In genomic region chr4:120024071-120024470, GRCm38 (mm10) we compare ENCODE assay signal across 8 mouse cellular contexts. TPM values are rescaled to one million over a fixed set of nuclear protein-coding genes. Genes with fewer than 3 reads are reported as not detected.
A peak's percentile ranks its signal among the peaks of the same experiment; 100 is the strongest.
DNase-seq lines count a peak whose midpoint lies in the region; ATAC-seq and TF ChIP-seq lines count a peak whose summit lies in the region.

No protein-coding gene starts in this region.

- H3K9ac ChIP-seq in hindbrain, embryonic 15.5 days, result no peak overlapping the region
- H3K9ac ChIP-seq in liver, postnatal 0 days (replicated peaks), result no peak overlapping the region

- peak; percentile 74; the same call in 1 of the 2 replicates for ATAC-seq in hindbrain, embryonic 15.5 days (ENCODE audit: low FRiP score, low read depth)
- no peak for ATAC-seq in granulocyte monocyte progenitor cell, adult 5-6 weeks (replicated peaks; ENCODE audit: poor library complexity, severe bottlenecking)
- no peak for ATAC-seq in liver, postnatal 0 days

- no peak for DNase-seq in hindbrain, embryonic 10.5 days (ENCODE audit: low spot score)
- DNase-seq in cerebellum, adult 11-12 months, result peak; percentile 48
- DNase-seq in frontal cortex, postnatal 25 days (ENCODE audit: low spot score in 2 of 2), result peak; percentile 44 to 60
- DNase-seq in layer of hippocampus, adult 9-10 months (ENCODE audit: low spot score), result peak; percentile 56
- peak; percentile 88 for DNase-seq in right cerebral cortex, adult 18-20 months
- DNase-seq in liver, postnatal 0 days, result no peak

- peaks cover 5% of the 10 kb centered on the region for H3K4me1 ChIP-seq in hindbrain, embryonic 15.5 days (replicated peaks)
- H3K4me1 ChIP-seq in hindbrain, embryonic 10.5 days (replicated peaks), result peaks cover 15% of the 10 kb centered on the region
- no peaks in the 10 kb centered on the region for H3K4me1 ChIP-seq in liver, postnatal 0 days (ENCODE audit: insufficient read depth)

- no peak overlapping the region for H3K4me3 ChIP-seq in hindbrain, embryonic 15.5 days
- H3K4me3 ChIP-seq in hindbrain, embryonic 10.5 days, result no peak overlapping the region
- H3K4me3 ChIP-seq in liver, postnatal 0 days (ENCODE audit: low read depth, low read length), result no peak overlapping the region

- H3K27ac ChIP-seq in hindbrain, embryonic 15.5 days (replicated peaks), result peak overlapping the region; percentile 55; the same call in 1 of the 2 replicates
- no peak overlapping the region for H3K27ac ChIP-seq in hindbrain, embryonic 10.5 days
- H3K27ac ChIP-seq in liver, postnatal 0 days (ENCODE audit: low read depth), result no peak overlapping the region

- WGBS in hindbrain, embryonic 15.5 days, result 49% methylated on average over 10 of the region's 10 CpGs
- 54% methylated on average over 10 of the region's 10 CpGs for WGBS in hindbrain, embryonic 10.5 days
- 68% methylated on average over 10 of the region's 10 CpGs for WGBS in liver, postnatal 0 days (ENCODE audit: insufficient replicate concordance)

- H3K36me3 ChIP-seq in hindbrain, embryonic 15.5 days, result no peaks in the 10 kb centered on the region
- no peaks in the 10 kb centered on the region for H3K36me3 ChIP-seq in hindbrain, embryonic 10.5 days
- H3K36me3 ChIP-seq in liver, postnatal 0 days (replicated peaks; ENCODE audit: insufficient read depth, low read length), result no peaks in the 10 kb centered on the region

- no peak overlapping the region for H3K4me2 ChIP-seq in hindbrain, embryonic 15.5 days
- no peak overlapping the region for H3K4me2 ChIP-seq in liver, postnatal 0 days (ENCODE audit: low read depth, low read length)

- H3K9me3 ChIP-seq in hindbrain, embryonic 15.5 days, result no peaks in the 10 kb centered on the region
- no peaks in the 10 kb centered on the region for H3K9me3 ChIP-seq in hindbrain, embryonic 10.5 days
- H3K9me3 ChIP-seq in liver, postnatal 0 days (ENCODE audit: low read length), result no peaks in the 10 kb centered on the region

- TF ChIP-seq CTCF in liver, postnatal 0 days (IDR thresholded peaks at IDR 0.05; ENCODE audit: low read depth), result no peak

- H3K27me3 ChIP-seq in hindbrain, embryonic 15.5 days, result no peaks in the 10 kb centered on the region
- peaks cover 33% of the 10 kb centered on the region for H3K27me3 ChIP-seq in hindbrain, embryonic 10.5 days (ENCODE audit: insufficient read depth, poor library complexity, severe bottlenecking)
- no peaks in the 10 kb centered on the region for H3K27me3 ChIP-seq in liver, postnatal 0 days (ENCODE audit: insufficient read depth, low read length)

- no peak for TF ChIP-seq EP300 in liver, postnatal 0 days (IDR thresholded peaks at IDR 0.05; ENCODE audit: low read depth)

RNA-seq across cellular contexts. Expression of gene AL607142.1, which starts 40.7 kb away (rescaled TPM):
- polyA plus RNA-seq in hindbrain, embryonic 15.5 days (2015; fragmentation: Nextera tagmentation; extraction: Ambion mirVana), result not detected in 2 replicates
- polyA plus RNA-seq in hindbrain, embryonic 10.5 days (2016; fragmentation: Nextera tagmentation; extraction: Ambion mirVana), result not detected in 2 replicates
- total RNA-seq in granulocyte monocyte progenitor cell, adult 5-6 weeks (2014; fragmentation: Nextera tagmentation), result not detected in 2 replicates
- not detected in 2 replicates for total RNA-seq in granulocyte monocyte progenitor cell, adult 5-6 weeks (2017)
- polyA plus RNA-seq in liver, postnatal 0 days (2015; fragmentation: Nextera tagmentation; extraction: Ambion mirVana), result not detected in 2 replicates

Comparison
In these comparisons a context has a peak if more than half of its experiments do, and no peak if none do; other contexts are left out.
1. DNase-seq: peak in cerebellum, adult 11-12 months (single experiment), frontal cortex, postnatal 25 days (2 of 2), layer of hippocampus, adult 9-10 months (single experiment) and right cerebral cortex, adult 18-20 months (single experiment); none in hindbrain, embryonic 10.5 days (single experiment) and liver, postnatal 0 days (single experiment).